Mouse (Mus musculus) ES-E14 (cell line): ENCODE data around the gene Odf3l1. TPM values are rescaled to one million over a fixed set of nuclear protein-coding genes. Genes with fewer than 3 reads are reported as not detected.

Experiments used
- DNase-seq: peaks from one replicate; pipeline ENCODE4 v3.0.0-alpha.2; 2013; ENCODE audit warnings: low read depth, low spot score
- H3K27ac ChIP-seq: 2 replicates; pipeline ENCODE4 v1.5.1; 2012; ENCODE audit warnings: low read depth, mild to moderate bottlenecking, low read length, moderate library complexity, mixed read lengths; ENCODE audit not compliant: poor library complexity, insufficient read depth, severe bottlenecking
- H3K36me3 ChIP-seq: 2 replicates; pipeline ENCODE4 v1.6.1; 2012; ENCODE audit warnings: mild to moderate bottlenecking, low read length, moderate library complexity, mixed read lengths; ENCODE audit not compliant: control insufficient read depth, poor library complexity, insufficient read depth, severe bottlenecking
- H3K4me1 ChIP-seq, 2 experiments: fragments of 150-350 bp in 1 of 2; sonication (generic) in 1 of 2; 2 replicates each; pipeline ENCODE4 v1.6.1; 2012; ENCODE audit warnings: low read length in 2 of 2, mild to moderate bottlenecking in 1 of 2, mixed read lengths in 1 of 2; ENCODE audit not compliant: control insufficient read depth in 2 of 2, insufficient read depth in 2 of 2, poor library complexity in 1 of 2
- H3K4me3 ChIP-seq, 2 experiments: fragments of 150-350 bp in 1 of 2; sonication (generic) in 1 of 2; 2 replicates each; pipeline ENCODE4 v1.5.1; 2012; ENCODE audit warnings: low read length in 2 of 2, low read depth in 1 of 2, mild to moderate bottlenecking in 1 of 2, mixed read lengths in 1 of 2; ENCODE audit not compliant: insufficient read depth in 1 of 2, poor library complexity in 1 of 2, severe bottlenecking in 1 of 2
- H3K9ac ChIP-seq: 2 replicates; pipeline ENCODE4 v1.6.1; 2012; ENCODE audit warnings: low read depth, mild to moderate bottlenecking, low read length, mixed read lengths; ENCODE audit not compliant: poor library complexity, insufficient read depth, severe bottlenecking
- H3K9me3 ChIP-seq: fragments of 150-350 bp; sonication (generic); 2 replicates; pipeline ENCODE4 v1.6.1; 2012; ENCODE audit warnings: low read depth, mild to moderate bottlenecking, low read length; ENCODE audit not compliant: control insufficient read depth, insufficient read depth
- CHD2 ChIP-seq: IDR thresholded peaks from 2 replicates; pipeline ENCODE4 v1.6.1; 2014; ENCODE audit warnings: mild to moderate bottlenecking, low read depth, low read length, inconsistent platforms
- HCFC1 ChIP-seq: IDR thresholded peaks from 2 replicates; pipeline ENCODE4 v1.6.1; 2012; ENCODE audit warnings: low read length, inconsistent platforms, borderline replicate concordance; ENCODE audit not compliant: insufficient read depth
- MAFK ChIP-seq: IDR thresholded peaks from 2 replicates; pipeline ENCODE4 v1.6.1; 2014; ENCODE audit warnings: mild to moderate bottlenecking, low read depth, low read length, inconsistent platforms; ENCODE audit not compliant: insufficient read depth
- ZC3H11A ChIP-seq: IDR thresholded peaks from 2 replicates; pipeline ENCODE4 v1.6.1; 2012; ENCODE audit warnings: low read depth, mild to moderate bottlenecking, inconsistent platforms, low read length, borderline replicate concordance
- ZNF384 ChIP-seq: IDR thresholded peaks from 2 replicates; pipeline ENCODE4 v1.6.1; 2012; ENCODE audit warnings: low read depth, low read length, inconsistent platforms
- in situ Hi-C, 2 experiments: fragments of 600-800 bp; cut with MboI; formaldehyde crosslinking; loops; one replicate each; pipeline ENCODE4 v1.15.1; 2025; ENCODE audit warnings: low sequenced_read_pairs in 2 of 2, inconsistent platforms in 1 of 2; ENCODE audit not compliant: unreplicated experiment in 2 of 2
- total RNA-seq: library from RNA; depleted of rRNA; stranded (reverse); fragments of 300-350 nt; gene quantifications from 2 replicates; pipeline ENCODE4 v1.2.3, GENCODE M21; 2012

Odf3l1 gene
- total RNA-seq, 1 experiment, result not detected

DNA sequence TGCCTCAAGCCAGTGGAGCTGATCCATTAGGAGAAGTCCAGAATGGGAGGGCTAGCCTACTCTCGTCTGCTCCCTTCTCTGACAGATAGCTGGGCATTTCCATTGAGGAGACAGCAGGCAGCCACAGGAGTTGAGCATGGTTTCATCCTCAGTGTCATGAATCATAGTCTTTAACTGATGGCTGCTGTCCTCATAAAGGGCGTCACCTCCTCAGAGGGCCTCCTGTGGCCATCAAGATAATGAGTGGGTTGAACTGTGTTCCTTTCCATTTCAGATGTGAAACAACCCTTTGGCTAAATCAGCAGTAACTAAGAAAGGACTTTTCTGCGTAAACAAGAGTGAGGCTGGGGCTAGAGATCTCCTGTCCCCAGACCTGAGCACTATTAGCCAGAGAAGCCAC lies 39.2 kb upstream of the Odf3l1 start:
- Histone ChIP-seq H3K27ac (no peak overlapping the region), H3K9ac (no peak overlapping the region), H3K36me3 (no peaks in the 10 kb centered on the region), H3K4me1 (peaks cover 0 to 21% of the 10 kb centered on the region in 2 experiments; a peak in 2 of 4 replicates), H3K9me3 (no peaks in the 10 kb centered on the region), H3K4me3 (no peak overlapping the region)
- no peak for TF ChIP-seq MAFK
- no peak for TF ChIP-seq CHD2
- no peak for TF ChIP-seq ZNF384
- no peak for TF ChIP-seq ZC3H11A
- no peak for TF ChIP-seq HCFC1
- no peak for DNase-seq
- in situ Hi-C loops, result no loop called here

DNA sequence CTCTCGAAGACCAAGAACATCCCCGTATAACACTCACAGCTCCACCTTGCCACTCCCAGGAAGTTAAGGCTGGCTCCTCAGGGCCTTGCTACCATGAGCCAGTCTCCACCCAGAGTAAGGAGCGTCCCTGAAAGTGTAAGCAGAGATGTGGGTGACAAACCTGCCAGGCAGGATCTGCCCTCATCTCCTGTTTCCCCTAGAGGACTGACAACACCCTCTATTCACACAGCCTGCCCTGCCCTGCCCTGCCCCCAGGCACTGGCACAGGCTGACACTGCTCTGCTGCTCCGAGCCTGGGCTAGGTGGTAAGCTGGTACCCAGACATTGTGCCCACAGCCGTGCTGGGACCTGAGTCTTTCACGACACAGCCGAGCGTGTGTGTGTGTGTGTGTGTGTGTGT lies 36.7 kb upstream of the Odf3l1 start:
- H3K9me3 ChIP-seq, result no peaks in the 10 kb centered on the region
- no peak overlapping the region for H3K4me3 ChIP-seq
- no peak overlapping the region; the same call in none of the 2 replicates for H3K27ac ChIP-seq
- TF ChIP-seq HCFC1 (no peak), CHD2 (no peak), ZNF384 (no peak), ZC3H11A (no peak), MAFK (no peak)
- peaks cover 0 to 15% of the 10 kb centered on the region in 2 experiments; a peak in 2 of 4 replicates for H3K4me1 ChIP-seq
- H3K9ac ChIP-seq, result no peak overlapping the region
- no peak for DNase-seq
- H3K36me3 ChIP-seq, result no peaks in the 10 kb centered on the region
- in situ Hi-C loops, result no loop called here

DNA sequence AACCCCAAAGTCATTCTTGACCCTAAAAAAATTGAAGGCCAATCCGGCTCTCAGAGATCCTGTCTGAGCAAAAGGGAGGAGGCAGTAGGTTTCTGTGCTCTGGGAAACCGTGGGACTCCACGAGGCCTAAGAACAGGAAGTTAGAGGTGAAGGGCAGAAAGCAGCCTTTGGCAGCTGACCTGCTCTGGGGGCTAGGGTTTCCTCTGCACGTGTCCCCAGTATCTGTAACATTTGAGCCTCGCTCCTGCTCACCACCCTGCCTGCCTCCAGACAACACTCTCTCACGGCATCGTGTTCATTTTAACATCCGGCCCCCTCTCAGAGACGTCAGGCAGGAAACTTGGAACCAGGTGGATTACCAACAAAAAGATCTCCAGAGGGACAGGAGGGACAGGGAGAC lies 36.1 kb upstream of the Odf3l1 start:
- H3K9me3 ChIP-seq, result no peaks in the 10 kb centered on the region
- peak overlapping the region; percentile 37; the same call in 1 of the 2 replicates for H3K27ac ChIP-seq
- H3K36me3 ChIP-seq, result no peaks in the 10 kb centered on the region
- in situ Hi-C loops, result no loop called here
- H3K9ac ChIP-seq, result no peak overlapping the region; the same call in 1 of the 2 replicates
- no peak for TF ChIP-seq ZNF384
- TF ChIP-seq HCFC1, result no peak
- no peak for TF ChIP-seq ZC3H11A
- no peak for TF ChIP-seq CHD2
- TF ChIP-seq MAFK, result no peak
- H3K4me3 ChIP-seq, result no peak overlapping the region
- no peak for DNase-seq
- peaks cover 0 to 15% of the 10 kb centered on the region in 2 experiments; a peak in 2 of 4 replicates for H3K4me1 ChIP-seq

DNA sequence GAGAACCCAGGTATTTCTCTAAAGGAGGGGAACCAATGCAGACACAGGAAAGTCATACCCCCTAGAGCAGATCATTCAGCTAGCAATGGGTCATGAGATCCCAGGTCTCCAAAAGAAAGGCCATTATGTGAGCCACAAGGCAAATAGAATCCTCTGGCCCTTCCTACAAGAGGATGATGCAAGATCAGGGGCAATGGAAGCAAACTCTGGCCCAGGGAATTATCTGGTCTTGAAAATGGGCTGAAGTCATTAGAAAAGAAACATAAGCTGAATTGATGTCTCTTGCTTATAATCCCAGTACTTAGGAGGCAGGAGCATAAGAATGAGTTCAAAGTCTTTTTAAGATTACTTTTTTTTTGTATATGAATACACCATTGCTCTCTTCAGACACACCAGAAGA lies 35.6 kb upstream of the Odf3l1 start:
- H3K27ac ChIP-seq, result no peak overlapping the region
- H3K4me3 ChIP-seq, result no peak overlapping the region
- in situ Hi-C loops, result no loop called here
- no peaks in the 10 kb centered on the region for H3K9me3 ChIP-seq
- H3K4me1 ChIP-seq, result peaks cover 0 to 15% of the 10 kb centered on the region in 2 experiments; a peak in 2 of 4 replicates
- H3K36me3 ChIP-seq, result no peaks in the 10 kb centered on the region
- no peak for DNase-seq
- TF ChIP-seq MAFK, result no peak
- no peak for TF ChIP-seq HCFC1
- no peak for TF ChIP-seq ZNF384
- no peak for TF ChIP-seq ZC3H11A
- no peak overlapping the region for H3K9ac ChIP-seq

DNA sequence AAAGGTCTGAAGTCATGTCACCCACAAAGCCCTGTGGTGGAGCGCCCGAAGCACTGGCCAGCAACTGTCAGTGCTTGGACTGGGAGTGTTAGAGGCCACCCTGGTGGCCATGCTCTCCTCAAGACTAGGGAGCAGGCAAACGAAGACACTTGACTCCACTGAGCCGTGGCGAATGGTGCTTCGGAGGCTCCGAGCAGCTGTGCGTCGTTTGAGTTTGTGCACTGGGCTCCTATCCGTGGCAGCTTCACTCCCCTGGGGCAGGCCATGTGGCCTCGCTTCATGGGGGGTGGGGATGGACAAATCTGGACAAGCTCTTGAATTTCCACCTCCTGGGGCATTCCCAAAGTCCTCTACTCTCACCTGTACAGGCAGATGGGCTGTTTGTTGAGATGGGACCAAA lies 34.9 kb upstream of the Odf3l1 start:
- no peak for TF ChIP-seq MAFK
- TF ChIP-seq HCFC1, result no peak
- TF ChIP-seq CHD2, result no peak
- TF ChIP-seq ZC3H11A, result no peak
- no peak for TF ChIP-seq ZNF384
- H3K27ac ChIP-seq, result no peak overlapping the region
- H3K9ac ChIP-seq, result no peak overlapping the region
- no peak for DNase-seq
- peaks cover 0 to 16% of the 10 kb centered on the region in 2 experiments; a peak in 2 of 4 replicates for H3K4me1 ChIP-seq
- in situ Hi-C loops, result loop anchor here in 1 of 2 experiments (10.0 kb wide), 1 partner anchor 315 kb away; no protein-coding TSS in a partner anchor
- no peaks in the 10 kb centered on the region for H3K9me3 ChIP-seq
- no peak overlapping the region for H3K4me3 ChIP-seq
- H3K36me3 ChIP-seq, result no peaks in the 10 kb centered on the region
